Mouse (Mus musculus) brain, adult 2 months (tissue): Measurements from ENCODE around the gene Cip2a.
A peak's percentile ranks its signal among the peaks of the same experiment; 100 is the strongest.

ENCODE experiments used
- DNase-seq: peaks from one replicate; pipeline ENCODE4 v3.0.0; 2011; ENCODE audit warnings: low read depth, low spot score

Gene Cip2a

DNA sequence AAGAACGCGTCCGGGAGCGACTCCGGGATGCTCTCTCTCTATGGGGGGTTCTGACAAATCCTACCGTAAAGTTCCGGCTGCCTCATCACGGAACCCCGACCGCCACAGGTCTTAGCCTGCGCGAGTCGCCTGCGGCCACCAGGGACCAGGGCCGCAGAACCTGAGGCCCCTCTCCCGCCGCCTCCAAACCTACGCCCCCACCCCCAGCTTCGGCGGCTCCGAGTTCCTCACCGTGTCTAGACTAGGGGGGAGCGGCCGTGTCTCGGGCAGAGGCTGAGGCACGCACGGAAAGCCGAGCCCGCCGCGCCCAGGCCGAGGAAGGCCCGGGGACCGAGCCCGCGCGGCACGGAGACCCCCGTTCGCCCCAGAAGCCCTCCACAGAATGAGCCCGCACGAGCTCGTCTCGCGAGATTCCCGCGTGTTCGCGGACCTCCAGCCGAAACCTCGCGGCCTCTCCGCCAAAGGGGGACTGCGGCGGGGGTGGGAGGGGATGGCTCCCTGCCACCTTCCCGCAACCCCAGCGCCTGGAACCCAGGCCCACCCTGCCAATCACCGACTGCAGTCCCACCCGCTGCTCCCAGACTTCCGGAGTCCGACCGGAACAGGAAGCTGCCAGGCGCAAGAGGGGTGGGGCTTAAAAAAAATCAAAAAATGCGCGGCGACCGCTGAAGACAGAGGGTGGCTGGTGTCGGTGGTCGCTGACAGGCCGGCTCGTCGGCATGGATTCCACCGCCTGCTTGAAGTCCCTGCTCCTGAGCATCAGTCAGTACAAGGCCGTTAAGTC, at the start of gene Cip2a, which contains the start of gene Dzip3:
Gene Cip2a (plus strand): TSS at position 627 of the 784 bp plus-strand sequence.
Gene Dzip3 (minus strand): TSS at position 607 of the 784 bp plus-strand sequence.
- peak; percentile 96 for DNase-seq

DNA sequence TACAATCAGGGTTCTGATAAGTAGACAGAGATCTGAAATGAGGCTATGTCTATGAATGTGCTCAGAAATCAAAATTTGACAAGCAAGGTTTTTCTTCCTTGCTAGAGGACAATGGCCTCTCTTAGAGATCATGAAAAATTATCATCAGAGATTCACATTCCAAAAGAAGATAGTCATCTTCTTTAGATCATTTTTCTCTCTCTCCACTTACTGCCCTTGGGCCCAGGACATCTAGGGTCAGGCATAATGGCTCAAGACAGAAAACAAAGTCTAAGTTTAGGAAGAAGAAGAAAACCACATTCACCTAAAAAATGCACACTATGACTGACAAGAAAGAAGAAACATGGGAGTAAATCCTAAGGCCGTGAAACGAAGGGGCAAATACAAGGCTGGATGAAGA, 21.0 kb upstream of the Cip2a start:
- DNase-seq, result no peak

DNA sequence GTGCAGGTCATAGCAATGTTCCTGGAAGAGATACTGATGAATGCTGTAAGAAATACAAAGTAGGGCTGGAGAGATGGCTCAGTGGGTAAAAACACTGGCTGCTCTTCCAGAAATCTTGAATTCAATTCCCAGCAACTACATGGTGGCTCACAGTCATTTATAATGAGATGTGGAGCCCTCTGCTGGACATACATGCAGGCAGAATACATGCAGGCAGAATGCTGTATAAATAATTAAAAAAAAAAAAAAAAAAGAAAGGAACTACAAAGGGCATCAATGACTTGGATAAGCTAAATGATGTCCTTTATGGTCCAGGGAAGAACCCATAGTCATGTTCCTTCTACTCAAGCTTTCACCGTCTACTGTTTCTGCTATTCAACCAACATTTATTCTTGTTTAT, 20.4 kb upstream of the Cip2a start:
- peak; percentile 17 for DNase-seq

DNA sequence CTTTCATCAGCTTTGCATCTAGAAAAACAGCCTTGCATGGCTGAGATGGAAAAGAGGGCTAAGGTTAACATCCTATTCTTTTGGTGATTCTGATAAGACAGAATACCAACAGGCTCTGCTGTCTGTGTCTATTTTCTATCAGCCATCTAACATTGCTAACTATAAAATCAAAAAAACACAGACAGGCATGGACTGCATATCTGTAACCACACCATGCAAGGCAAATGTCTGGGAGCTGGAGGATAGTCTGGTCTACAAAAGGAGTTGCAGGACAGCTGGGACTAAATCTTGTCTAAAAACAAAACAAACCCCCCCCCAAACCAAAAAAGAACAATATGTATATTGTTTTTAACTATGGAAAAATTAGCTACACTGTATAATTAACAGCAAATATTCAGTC, 14.0 kb upstream of the Cip2a start:
- no peak for DNase-seq

DNA sequence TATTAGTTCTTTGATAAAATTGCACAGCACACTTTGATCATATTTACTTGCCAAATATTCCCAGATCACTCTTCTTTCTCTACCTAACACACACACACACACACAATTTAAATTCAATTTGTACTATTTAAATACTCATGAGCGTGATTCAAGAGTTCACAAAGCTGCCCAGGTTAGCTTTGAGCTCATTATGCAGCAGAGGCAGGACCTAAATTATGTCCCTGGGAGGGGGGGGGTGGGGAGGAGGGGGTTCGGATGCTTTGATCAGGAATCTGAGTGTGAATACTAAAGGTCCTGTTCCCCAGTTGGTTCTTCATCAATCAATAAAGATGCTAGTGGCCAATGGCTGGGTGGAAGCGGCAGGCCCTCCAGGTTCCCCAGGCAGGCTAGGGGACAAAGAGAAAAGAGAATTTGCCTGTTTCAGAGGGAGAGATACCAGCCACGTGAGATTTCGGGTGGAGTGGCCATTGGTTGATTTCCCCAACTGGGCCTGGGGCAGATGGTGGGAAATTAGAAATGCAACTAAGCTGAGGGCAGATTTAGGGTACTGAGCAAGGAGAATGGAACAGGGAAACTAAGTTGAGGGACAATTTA, 8.9 kb upstream of the Cip2a start:
- no peak for DNase-seq

DNA sequence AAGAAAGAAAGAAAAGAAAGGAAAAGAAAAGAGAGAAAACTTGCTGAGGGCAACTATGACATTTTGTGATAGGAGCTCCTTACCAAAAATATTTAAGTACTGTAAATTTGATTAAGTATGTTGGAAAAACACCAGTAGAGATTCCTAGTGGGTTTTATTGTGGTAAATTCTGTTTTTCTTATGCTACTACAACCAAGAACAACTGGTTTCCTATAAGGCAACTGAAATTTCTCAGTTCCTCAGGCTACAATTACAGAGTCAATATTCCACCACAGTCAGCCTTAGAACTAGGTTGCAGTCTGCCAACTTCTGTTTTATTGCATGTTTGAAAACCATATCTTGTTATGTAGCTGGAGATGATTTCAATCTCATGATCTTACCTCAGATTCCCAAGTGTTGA, 4.3 kb upstream of the Cip2a start:
- DNase-seq, result no peak

DNA sequence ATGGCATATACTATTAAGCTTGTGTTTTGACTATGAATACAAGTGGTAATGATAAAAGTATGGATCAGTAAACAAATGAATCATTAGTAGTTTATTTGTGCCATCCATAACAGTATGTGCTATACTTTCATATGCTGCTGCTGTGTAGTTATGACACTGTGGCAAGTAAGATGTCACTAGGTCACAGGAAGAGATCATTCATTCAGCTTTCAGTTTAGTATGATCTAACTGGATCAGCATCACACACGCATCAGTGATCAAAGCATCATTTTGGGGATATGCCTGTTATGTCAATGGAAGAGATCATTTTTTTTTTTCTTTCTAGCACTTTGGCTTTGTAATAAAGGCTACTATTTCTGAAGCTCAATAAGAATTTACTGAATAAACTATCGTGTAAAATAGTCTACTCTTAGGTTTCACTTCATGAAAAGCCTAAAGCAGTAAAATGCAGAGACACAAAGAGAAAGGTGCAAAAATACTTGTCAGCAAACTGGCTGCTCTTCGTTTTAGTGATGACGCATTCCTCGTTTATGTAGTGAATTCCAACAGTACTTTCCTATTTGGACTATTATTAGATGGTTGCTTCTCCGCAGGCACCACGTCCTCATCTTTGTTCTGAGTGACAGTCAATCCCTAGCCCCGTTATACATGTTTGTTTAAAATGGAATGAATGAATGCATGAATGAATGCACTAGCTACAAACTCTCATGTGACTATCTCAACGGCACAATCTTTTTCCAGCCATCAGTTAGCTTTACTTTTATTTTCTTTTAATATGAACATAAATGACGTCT, 1.4 kb upstream of the Cip2a start:
- peak; percentile 51 for DNase-seq

DNA sequence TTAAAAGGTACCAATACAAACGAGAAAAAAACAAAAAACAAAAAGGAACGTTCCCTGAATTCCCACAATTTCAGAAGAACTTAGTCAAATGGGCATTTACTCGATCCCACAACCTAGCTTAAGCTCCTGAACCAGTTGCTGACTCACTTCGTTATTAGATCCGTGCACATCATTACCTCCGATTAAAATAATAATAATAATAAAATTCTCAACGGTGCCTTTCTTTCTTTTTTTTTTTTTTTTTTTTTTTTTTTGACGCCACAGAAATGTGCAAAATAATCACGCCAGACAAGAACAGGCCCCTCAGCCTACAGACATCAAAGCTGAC, 790 bp upstream of the Cip2a start:
- no peak for DNase-seq

DNA sequence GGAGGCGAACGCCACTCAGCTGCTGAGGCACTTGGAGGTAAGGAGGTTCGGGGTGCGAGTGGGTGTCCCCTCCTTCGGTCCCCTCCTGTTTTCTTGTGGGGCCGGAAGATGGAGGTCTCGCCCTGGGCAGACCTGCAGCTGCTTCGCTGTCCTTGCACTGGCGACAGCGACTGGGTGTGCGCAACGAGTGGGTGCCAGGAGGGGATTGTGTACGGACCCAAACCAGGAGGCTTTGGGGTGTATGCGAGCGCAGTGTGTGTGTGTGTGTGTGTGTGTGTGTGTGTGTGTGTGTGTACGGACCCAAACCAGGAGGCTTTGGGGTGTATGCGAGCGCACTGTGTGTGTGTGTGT, 333 bp downstream of the Cip2a start:
- DNase-seq, result no peak

DNA sequence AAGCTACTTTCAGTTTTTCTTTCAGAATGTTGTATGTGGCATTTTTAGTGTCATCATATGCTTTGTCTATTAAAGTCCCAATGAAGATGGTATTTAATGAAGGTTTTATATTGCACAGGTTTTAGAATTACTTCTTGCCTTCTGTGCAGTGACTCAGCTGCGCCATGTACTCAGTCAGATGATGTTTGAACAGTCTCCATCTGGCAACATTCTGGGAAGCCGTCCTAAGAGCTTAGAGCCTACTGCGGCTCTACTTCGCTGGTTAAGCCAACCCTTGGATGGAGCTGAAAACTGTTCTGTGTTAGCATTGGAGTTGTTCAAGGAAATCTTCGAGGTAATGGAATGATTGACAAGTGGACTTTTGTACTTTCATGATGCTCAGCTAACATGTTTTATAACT, 10.2 kb downstream of the Cip2a start:
- DNase-seq, result peak; percentile 78

DNA sequence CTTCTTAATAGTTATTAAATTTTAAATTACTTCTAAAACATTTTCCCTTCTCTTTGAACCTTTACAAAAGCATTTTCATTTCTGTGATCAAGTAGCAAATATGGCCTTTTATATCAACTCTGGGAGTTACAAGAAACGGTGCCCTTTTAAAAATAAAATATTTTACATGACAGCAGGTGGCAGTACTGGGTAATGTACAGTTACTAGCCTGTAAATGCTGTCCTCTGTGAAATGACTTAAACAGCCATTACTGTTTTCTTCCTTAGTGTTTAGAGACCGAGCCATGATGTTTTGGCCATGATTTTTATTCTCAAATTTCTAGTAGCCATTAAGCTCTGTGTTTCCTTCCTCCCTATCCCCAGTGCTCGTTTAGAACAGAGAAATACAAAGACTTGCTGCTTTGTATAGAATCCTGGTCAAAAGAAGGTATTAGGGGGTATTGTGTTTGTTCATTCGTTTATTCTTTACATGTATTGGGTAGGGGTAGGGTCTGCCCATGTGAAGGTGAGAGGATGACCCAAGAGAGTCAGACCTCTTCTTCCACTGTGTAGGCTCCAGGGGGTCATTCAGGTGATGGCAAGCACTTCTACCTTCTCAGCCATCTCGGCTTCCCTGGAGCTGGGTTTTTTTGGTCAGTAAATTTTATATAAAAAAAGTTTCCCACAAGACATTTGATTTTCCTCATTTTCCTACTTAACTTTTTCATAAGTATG, 22.8 kb downstream of the Cip2a start:
- DNase-seq, result peak; percentile 57

DNA sequence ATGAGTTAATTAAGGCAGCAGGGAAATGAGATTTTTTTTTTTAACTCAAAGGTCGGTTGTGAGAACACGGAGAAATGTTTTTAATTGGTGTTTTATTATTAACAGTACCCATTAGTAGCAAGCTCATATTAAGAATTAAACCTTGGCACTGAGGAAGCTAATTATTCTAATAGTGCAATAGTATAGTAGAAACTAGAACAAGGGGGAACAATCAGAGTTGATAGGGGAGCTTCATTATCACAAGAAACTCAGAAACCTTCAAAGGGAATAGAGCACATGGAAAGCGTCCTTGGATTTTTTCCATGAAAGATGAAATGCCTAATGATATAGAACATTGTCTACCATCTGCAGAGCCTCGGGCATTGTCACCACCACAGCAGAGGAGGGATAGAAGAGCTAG, 41.9 kb downstream of the Cip2a start:
- DNase-seq, result peak; percentile 9

DNA sequence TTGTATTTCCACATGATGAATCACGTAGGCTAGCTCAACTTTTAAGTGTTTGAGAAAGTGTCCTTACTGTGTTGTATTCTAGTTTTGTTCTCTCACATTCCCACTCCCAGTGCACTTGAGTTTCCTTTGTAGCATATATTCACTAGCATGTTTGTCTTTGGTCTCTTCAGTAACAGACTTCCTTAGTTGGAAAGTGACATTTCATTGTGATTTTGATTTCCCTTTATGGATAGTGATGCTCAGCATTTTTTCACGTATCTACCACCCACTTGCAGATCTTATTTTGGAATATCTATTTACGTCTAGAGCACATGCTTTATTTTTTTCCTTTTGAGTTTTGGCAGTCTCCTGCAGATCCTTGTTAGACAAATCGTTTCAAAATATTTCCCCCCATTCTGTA, 43.8 kb downstream of the Cip2a start:
- DNase-seq, result peak; percentile 66

DNA sequence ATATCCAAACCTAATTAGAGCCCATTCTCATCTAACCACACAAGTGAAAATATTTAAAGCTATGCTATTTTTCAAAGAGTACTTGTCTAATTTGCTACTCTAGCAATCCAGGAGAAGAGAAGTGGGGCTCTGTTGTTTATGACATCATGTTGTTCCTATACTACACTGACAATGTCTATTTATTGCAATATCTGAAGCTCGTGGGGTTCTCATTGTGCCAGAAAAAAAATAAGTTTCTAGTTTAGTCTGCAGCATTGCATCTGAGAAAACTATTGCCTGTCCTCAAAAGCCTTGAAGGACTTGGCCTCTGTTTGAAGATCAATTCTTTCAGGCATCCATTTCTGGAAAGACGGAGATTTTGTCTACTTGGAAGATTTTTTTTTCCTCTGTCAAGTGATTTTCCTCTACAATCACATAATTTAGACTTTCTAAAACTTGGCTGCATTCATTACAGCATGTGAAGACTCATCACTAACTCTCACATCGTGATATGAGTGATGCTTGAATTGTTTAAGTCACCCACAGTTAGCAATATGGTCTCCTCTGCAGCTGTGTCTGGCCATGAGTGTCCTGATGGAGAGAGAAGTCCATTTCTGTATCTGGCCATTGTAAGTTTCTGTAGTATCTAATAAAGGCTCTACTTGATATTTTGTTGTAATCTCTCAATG, 46.7 kb downstream of the Cip2a start:
- peak; percentile 18 for DNase-seq

DNA sequence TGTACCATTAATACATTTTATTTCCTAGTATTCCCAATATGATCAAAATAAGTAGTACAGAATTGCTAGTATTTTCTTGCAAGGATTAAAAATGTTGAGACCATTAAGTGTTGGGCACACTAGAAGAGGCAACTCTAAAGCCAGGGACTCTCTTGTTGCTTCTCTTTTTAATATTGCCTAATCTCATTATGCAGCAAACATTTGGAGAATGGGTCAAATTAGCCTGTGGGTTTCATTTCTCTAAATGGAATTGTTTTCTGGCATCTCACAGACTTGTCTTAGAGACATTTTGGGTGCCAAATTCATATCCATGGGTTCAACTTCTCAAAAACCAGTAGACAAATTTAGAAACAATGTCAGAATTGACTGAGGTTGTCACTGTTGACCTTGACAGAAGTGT, 55.2 kb downstream of the Cip2a start:
- DNase-seq, result no peak

DNA sequence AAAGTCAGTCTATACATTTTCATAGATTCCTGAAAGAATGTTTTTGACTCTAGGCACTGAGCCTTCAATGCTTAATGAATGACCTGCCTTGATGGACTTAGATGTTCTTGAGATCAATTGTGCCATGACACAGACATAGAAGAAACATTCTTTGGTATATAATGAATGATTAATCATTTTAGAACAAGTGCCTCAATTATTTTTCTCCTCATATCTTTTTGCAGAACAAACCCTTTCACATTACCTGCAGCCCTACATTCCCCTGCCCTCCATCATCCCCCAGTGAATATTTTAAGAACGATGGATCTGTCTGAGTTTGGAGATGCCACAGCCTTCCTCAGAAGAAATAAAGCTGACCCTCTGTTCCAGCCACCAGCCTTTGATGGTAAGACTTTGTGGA, 63.2 kb downstream of the Cip2a start, which contains the start of gene Myh15:
Gene Myh15 (plus strand): TSS at position 301 of the 400 bp plus-strand sequence.
- DNase-seq, result no peak
